Mouse (Mus musculus) stomach, postnatal 0 days (tissue): Measurements from ENCODE around the gene Igsf3. TPM values are rescaled to one million over a fixed set of nuclear protein-coding genes. Genes with fewer than 3 reads are reported as not detected.

Experiments used
- ATAC-seq: fragments of 200-750 bp; cut with Nextera tagmentation; 2 replicates; pipeline ENCODE4 v1.8.0; 2017; ENCODE audit not compliant: low FRiP score, low TSS enrichment
- DNase-seq: peaks from one replicate; pipeline ENCODE4 v3.0.0-alpha.2; 2016; ENCODE audit warnings: low spot score
- H3K27ac ChIP-seq: fragments of 300-500 bp; sonication (generic); replicated peaks from 2 replicates; pipeline ENCODE4 v1.5.1; 2014; ENCODE audit warnings: mild to moderate bottlenecking, control low read depth
- H3K27me3 ChIP-seq: fragments of 300-500 bp; sonication (generic); 2 replicates; pipeline ENCODE4 v1.6.1; 2014; ENCODE audit warnings: low read length; ENCODE audit not compliant: control insufficient read depth, insufficient read depth
- H3K36me3 ChIP-seq: fragments of 300-500 bp; sonication (generic); 2 replicates; pipeline ENCODE4 v1.6.1; 2014; ENCODE audit warnings: low read length, mixed read lengths; ENCODE audit not compliant: control insufficient read depth, insufficient read depth
- H3K4me1 ChIP-seq: fragments of 300-500 bp; sonication (generic); replicated peaks from 2 replicates; pipeline ENCODE4 v1.6.1; 2014; ENCODE audit warnings: antibody characterized with exemption; ENCODE audit not compliant: control insufficient read depth, insufficient read depth
- H3K4me2 ChIP-seq: fragments of 300-500 bp; sonication (generic); replicated peaks from 2 replicates; pipeline ENCODE4 v1.6.1; 2014; ENCODE audit warnings: low read depth, mild to moderate bottlenecking, control low read depth, moderate library complexity
- H3K4me3 ChIP-seq: fragments of 300-500 bp; sonication (generic); 2 replicates; pipeline ENCODE4 v1.5.1; 2014; ENCODE audit warnings: low read depth, low read length, control low read depth
- H3K9ac ChIP-seq: fragments of 300-500 bp; sonication (generic); 2 replicates; pipeline ENCODE4 v1.6.1; 2014; ENCODE audit warnings: mild to moderate bottlenecking, low read length, control low read depth, mixed read lengths
- H3K9me3 ChIP-seq: fragments of 300-500 bp; sonication (generic); 2 replicates; pipeline ENCODE4 v1.6.1; 2016; ENCODE audit warnings: low read length; ENCODE audit not compliant: control insufficient read depth
- CTCF ChIP-seq: IDR thresholded peaks from 2 replicates; pipeline ENCODE4 v1.5.1; 2016; ENCODE audit warnings: antibody characterized with exemption, low read depth, mild to moderate bottlenecking, moderate library complexity
- EP300 ChIP-seq: optimal IDR thresholded peaks from 2 replicates; pipeline ENCODE3; 2016; ENCODE audit warnings: antibody characterized with exemption
- WGBS: fragments of 180-500 bp; shearing (Covaris S2); extraction: QIAGEN DNeasy Blood & Tissue Kit; methylation state at CpG from one replicate; pipeline ENCODE4 v1.1.7; 2014; 5-methylcytosine and 5-hydroxymethylcytosine counted together
- polyA plus RNA-seq: library from polyadenylated mRNA; unstranded; fragments of >200 nt; fragmentation: Nextera tagmentation; extraction: Ambion mirVana; gene quantifications from 2 replicates; pipeline ENCODE4 v1.2.1, GENCODE M21; 2015

The Igsf3 gene
- polyA plus RNA-seq, 1 experiment from 2014 or later, result 12.4 TPM

GRCm38 (mm10) chr3:101367372-101367771 lies 9.5 kb upstream of the Igsf3 start:
- Histone ChIP-seq H3K9me3 (no peaks in the 10 kb centered on the region), H3K4me1 (no peaks in the 10 kb centered on the region), H3K4me2 (no peak overlapping the region), H3K4me3 (no peak overlapping the region), H3K9ac (no peak overlapping the region), H3K27ac (no peak overlapping the region), H3K27me3 (no peaks in the 10 kb centered on the region), H3K36me3 (no peaks in the 10 kb centered on the region)
- WGBS, result 43% methylated on average over 11 of the region's 11 CpGs
- TF ChIP-seq EP300, result no peak
- no peak for TF ChIP-seq CTCF
- peak; percentile 52 for DNase-seq
- peak; percentile 82 for ATAC-seq

- Histone ChIP-seq H3K4me3 (no peak overlapping the region), H3K27ac (no peak overlapping the region), H3K9ac (no peak overlapping the region), H3K27me3 (no peaks in the 10 kb centered on the region), H3K36me3 (no peaks in the 10 kb centered on the region), H3K4me2 (no peak overlapping the region; the same call in 1 of the 2 replicates), H3K4me1 (no peaks in the 10 kb centered on the region), H3K9me3 (no peaks in the 10 kb centered on the region)
- ATAC-seq (no peak), DNase-seq (no peak)
- no peak for TF ChIP-seq CTCF
- TF ChIP-seq EP300, result no peak
- WGBS, result 32% methylated on average over 10 of the region's 10 CpGs
Observed at GRCm38 (mm10) chr3:101369301-101369881, 7.5 kb upstream of the Igsf3 start.

GRCm38 (mm10) chr3:101372345-101372980 lies 4.4 kb upstream of the Igsf3 start:
- TF ChIP-seq CTCF (peak; percentile 84), EP300 (no peak)
- H3K9me3 ChIP-seq, result no peaks in the 10 kb centered on the region
- H3K4me2 ChIP-seq, result 0 out of 2 replicates have a peak overlapping the region, but pooled peaks have one; percentile 15
- DNase-seq, result peak; percentile 72
- WGBS, result 37% methylated on average over 13 of the region's 13 CpGs
- no peak for ATAC-seq
- no peaks in the 10 kb centered on the region for H3K4me1 ChIP-seq
- H3K27ac ChIP-seq, result no peak overlapping the region
- no peak overlapping the region for H3K9ac ChIP-seq
- H3K27me3 ChIP-seq, result no peaks in the 10 kb centered on the region
- no peak overlapping the region for H3K4me3 ChIP-seq
- no peaks in the 10 kb centered on the region for H3K36me3 ChIP-seq

GRCm38 (mm10) chr3:101377256-101378024 lies 557 bp downstream of the Igsf3 start:
- H3K9ac ChIP-seq, result peak overlapping the region; percentile 91
- peak; percentile 6; the same call in 1 of the 2 replicates for ATAC-seq
- H3K4me3 ChIP-seq, result peak overlapping the region; percentile 88
- peak overlapping the region; percentile 76 for H3K27ac ChIP-seq
- no peaks in the 10 kb centered on the region for H3K9me3 ChIP-seq
- peak overlapping the region; percentile 99 for H3K4me2 ChIP-seq
- WGBS, result under 1% methylated on average over 58 of the region's 62 CpGs
- peak; percentile 56 for DNase-seq
- H3K36me3 ChIP-seq, result no peaks in the 10 kb centered on the region
- peaks cover 8% of the 10 kb centered on the region for H3K4me1 ChIP-seq
- TF ChIP-seq CTCF (no peak), EP300 (no peak)
- H3K27me3 ChIP-seq, result no peaks in the 10 kb centered on the region

GRCm38 (mm10) chr3:101378102-101378501 lies 1.2 kb downstream of the Igsf3 start:
- peak; percentile 46 for DNase-seq
- no peaks in the 10 kb centered on the region for H3K9me3 ChIP-seq
- TF ChIP-seq CTCF (no peak), EP300 (no peak)
- H3K27ac ChIP-seq, result peak overlapping the region; percentile 76
- peak overlapping the region; percentile 88 for H3K4me3 ChIP-seq
- H3K4me1 ChIP-seq, result peaks cover 9% of the 10 kb centered on the region
- WGBS, result 2% methylated on average over 12 of the region's 12 CpGs
- peak overlapping the region; percentile 99 for H3K4me2 ChIP-seq
- H3K27me3 ChIP-seq, result no peaks in the 10 kb centered on the region
- no peaks in the 10 kb centered on the region for H3K36me3 ChIP-seq
- H3K9ac ChIP-seq, result peak overlapping the region; percentile 91
- ATAC-seq, result no peak
